Mouse (Mus musculus) layer of hippocampus, adult 11-12 months (tissue): ENCODE data around the gene Hivep3.

Experiments used
- DNase-seq: peaks from one replicate; pipeline ENCODE4 v3.0.0; 2022; ENCODE audit warnings: low spot score

Hivep3 gene

GRCm38 (mm10) chr4:119816620-119817356 is 83.2 kb downstream of the Hivep3 start:
- peak; percentile 43 for DNase-seq

- no peak for DNase-seq
These were observed 92.4 kb downstream of the Hivep3 start for GRCm38 (mm10) chr4:119825956-119826355.

- DNase-seq = no peak
These were observed 94.8 kb downstream of the Hivep3 start for GRCm38 (mm10) chr4:119828386-119828785.

- no peak for DNase-seq
These were observed 95.4 kb downstream of the Hivep3 start for GRCm38 (mm10) chr4:119828996-119829395.

- no peak for DNase-seq
These were observed 99.7 kb downstream of the Hivep3 start for GRCm38 (mm10) chr4:119833333-119833732.

GRCm38 (mm10) chr4:119833884-119834283 is 100.3 kb downstream of the Hivep3 start:
- DNase-seq = no peak

- DNase-seq = no peak
These were observed 102.6 kb downstream of the Hivep3 start for GRCm38 (mm10) chr4:119836181-119836580.

- DNase-seq = no peak
These were observed 104.0 kb downstream of the Hivep3 start for GRCm38 (mm10) chr4:119837505-119838065.

GRCm38 (mm10) chr4:119838308-119838707 is 104.7 kb downstream of the Hivep3 start:
- DNase-seq = no peak

- DNase-seq = no peak
These were observed 109.7 kb downstream of the Hivep3 start for GRCm38 (mm10) chr4:119843294-119843693.

- DNase-seq = no peak
These were observed 110.7 kb downstream of the Hivep3 start for GRCm38 (mm10) chr4:119844267-119844666.

GRCm38 (mm10) chr4:119845596-119846161 is 112.1 kb downstream of the Hivep3 start:
- DNase-seq = no peak

GRCm38 (mm10) chr4:119852483-119852882 is 118.9 kb downstream of the Hivep3 start:
- no peak for DNase-seq

GRCm38 (mm10) chr4:119854307-119855144 is 120.9 kb downstream of the Hivep3 start:
- no peak for DNase-seq

- DNase-seq = no peak
These were observed 125.9 kb downstream of the Hivep3 start for GRCm38 (mm10) chr4:119859454-119859853.

- DNase-seq = no peak
These were observed 127.4 kb downstream of the Hivep3 start for GRCm38 (mm10) chr4:119861001-119861400.

- no peak for DNase-seq
These were observed 132.4 kb downstream of the Hivep3 start for GRCm38 (mm10) chr4:119865827-119866455.

- DNase-seq = no peak
These were observed 133.5 kb downstream of the Hivep3 start for GRCm38 (mm10) chr4:119867132-119867531.

GRCm38 (mm10) chr4:119870411-119870810 is 136.8 kb downstream of the Hivep3 start:
- DNase-seq = no peak

GRCm38 (mm10) chr4:119871441-119871840 is 137.9 kb downstream of the Hivep3 start:
- DNase-seq = no peak

GRCm38 (mm10) chr4:119871861-119872582 is 138.4 kb downstream of the Hivep3 start:
- DNase-seq = no peak
